Mouse (Mus musculus) hindbrain, embryonic 13.5 days (tissue): ENCODE data around the gene Nr1d2. TPM values are rescaled to one million over a fixed set of nuclear protein-coding genes. Genes with fewer than 3 reads are reported as not detected.
A peak's percentile ranks its signal among the peaks of the same experiment; 100 is the strongest.
"Not testable (repeated sequence)": the region's sequence is repeated elsewhere in the genome, so short reads cannot be mapped to it uniquely, and the experiment has no call there.

Experiments used
- ATAC-seq: fragments of 200-750 bp; cut with Nextera tagmentation; 2 replicates; pipeline ENCODE4 v1.8.0; 2017; ENCODE audit warnings: moderate TSS enrichment; ENCODE audit not compliant: low FRiP score
- H3K27ac ChIP-seq: fragments of 300-500 bp; sonication (generic); 2 replicates; pipeline ENCODE4 v1.5.1; 2015; ENCODE audit warnings: inconsistent platforms, mild to moderate bottlenecking, moderate library complexity
- H3K27me3 ChIP-seq: fragments of 300-500 bp; sonication (generic); 2 replicates; pipeline ENCODE4 v1.6.1; 2015; ENCODE audit warnings: mild to moderate bottlenecking, inconsistent platforms
- H3K36me3 ChIP-seq: fragments of 300-500 bp; sonication (generic); 2 replicates; pipeline ENCODE4 v1.6.1; 2015; ENCODE audit warnings: mild to moderate bottlenecking, inconsistent platforms
- H3K4me1 ChIP-seq: fragments of 300-500 bp; sonication (generic); replicated peaks from 2 replicates; pipeline ENCODE4 v1.6.1; 2015; ENCODE audit warnings: inconsistent platforms
- H3K4me2 ChIP-seq: fragments of 300-500 bp; sonication (generic); 2 replicates; pipeline ENCODE4 v1.6.1; 2015; ENCODE audit warnings: inconsistent platforms, mild to moderate bottlenecking, moderate library complexity
- H3K4me3 ChIP-seq: fragments of 300-500 bp; sonication (generic); 2 replicates; pipeline ENCODE4 v1.5.1; 2015; ENCODE audit warnings: mild to moderate bottlenecking, inconsistent platforms
- H3K9ac ChIP-seq: fragments of 300-500 bp; sonication (generic); 2 replicates; pipeline ENCODE4 v1.6.1; 2015; ENCODE audit warnings: mild to moderate bottlenecking, inconsistent platforms
- H3K9me3 ChIP-seq: fragments of 300-500 bp; sonication (generic); 2 replicates; pipeline ENCODE4 v1.6.1; 2016; ENCODE audit warnings: inconsistent platforms
- WGBS: fragments of 180-500 bp; shearing (Covaris S2); methylation state at CpG from one replicate; pipeline ENCODE4 v1.1.7; 2015; 5-methylcytosine and 5-hydroxymethylcytosine counted together
- polyA plus RNA-seq: library from polyadenylated mRNA; unstranded; fragments of >200 nt; fragmentation: Nextera tagmentation; extraction: Ambion mirVana; gene quantifications from 2 replicates; pipeline ENCODE4 v1.2.1, GENCODE M21; 2015

Gene Nr1d2
- polyA plus RNA-seq, 1 experiment from 2014 or later = 3.7 TPM

DNA sequence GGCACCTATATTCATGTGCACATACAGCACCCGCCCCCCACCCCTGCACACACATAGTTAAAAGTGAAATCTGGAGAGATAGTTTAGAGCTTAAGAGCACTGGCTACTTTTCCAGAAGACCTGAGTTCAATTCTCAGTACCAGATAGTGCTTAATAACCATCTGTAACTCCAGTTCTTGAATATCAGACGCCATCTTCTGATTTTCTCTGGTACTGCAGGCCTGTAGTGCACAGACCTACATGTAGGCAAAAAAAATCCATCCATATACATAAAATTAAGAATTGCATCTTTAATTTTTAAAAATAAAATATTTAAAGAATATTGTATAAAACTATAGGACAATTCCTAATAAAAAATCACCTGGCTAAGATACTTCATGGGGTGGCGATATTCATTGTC lies 22.3 kb upstream of the Nr1d2 start:
- WGBS = 89% methylated on average over 3 of the region's 3 CpGs
- H3K9ac ChIP-seq = no peak overlapping the region
- no peak overlapping the region for H3K4me3 ChIP-seq
- H3K36me3 ChIP-seq = peaks cover 25% of the 10 kb centered on the region
- no peak overlapping the region for H3K27ac ChIP-seq
- no peak overlapping the region for H3K4me2 ChIP-seq
- no peak for ATAC-seq
- H3K27me3 ChIP-seq = no peaks in the 10 kb centered on the region
- peaks cover 4% of the 10 kb centered on the region; the same call in 1 of the 2 replicates for H3K4me1 ChIP-seq
- 0 out of 2 replicates have a peak, but pooled peaks cover 5% of the 10 kb centered on the region for H3K9me3 ChIP-seq

GRCm38 (mm10) chr14:18242638-18243130 lies 3.8 kb upstream of the Nr1d2 start:
- Histone ChIP-seq H3K9me3 (no peaks in the 10 kb centered on the region), H3K4me1 (no peaks in the 10 kb centered on the region), H3K9ac (no peak overlapping the region), H3K36me3 (no peaks in the 10 kb centered on the region), H3K4me3 (no peak overlapping the region), H3K4me2 (no peak overlapping the region), H3K27me3 (no peaks in the 10 kb centered on the region), H3K27ac (no peak overlapping the region)
- WGBS = 87% methylated on average over 21 of the region's 21 CpGs
- ATAC-seq = no peak

DNA sequence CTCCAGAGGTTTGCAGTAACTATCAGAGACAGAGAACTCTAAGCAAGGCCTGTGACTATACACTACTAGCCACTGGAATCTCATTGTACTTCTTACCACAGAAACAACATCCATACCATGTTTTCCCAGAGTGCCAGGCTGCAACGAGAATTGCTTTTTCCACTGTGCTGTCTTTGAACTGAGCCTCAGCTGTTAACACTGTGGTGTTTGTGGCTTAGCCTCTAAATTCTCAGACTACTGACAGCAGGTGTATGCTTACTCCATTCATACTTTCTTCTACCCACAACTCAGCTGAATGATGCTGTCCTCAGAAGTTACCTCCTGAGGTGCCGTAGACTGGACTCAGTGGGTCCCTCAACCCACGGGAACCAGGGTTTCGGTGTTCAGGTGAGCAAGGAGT lies 2.9 kb upstream of the Nr1d2 start:
- 89% methylated on average over 4 of the region's 4 CpGs for WGBS
- no peak for ATAC-seq
- H3K4me1 ChIP-seq = no peaks in the 10 kb centered on the region
- no peak overlapping the region for H3K4me3 ChIP-seq
- no peak overlapping the region for H3K27ac ChIP-seq
- no peaks in the 10 kb centered on the region for H3K36me3 ChIP-seq
- no peaks in the 10 kb centered on the region for H3K27me3 ChIP-seq
- H3K4me2 ChIP-seq = no peak overlapping the region
- no peak overlapping the region for H3K9ac ChIP-seq
- no peaks in the 10 kb centered on the region for H3K9me3 ChIP-seq

DNA sequence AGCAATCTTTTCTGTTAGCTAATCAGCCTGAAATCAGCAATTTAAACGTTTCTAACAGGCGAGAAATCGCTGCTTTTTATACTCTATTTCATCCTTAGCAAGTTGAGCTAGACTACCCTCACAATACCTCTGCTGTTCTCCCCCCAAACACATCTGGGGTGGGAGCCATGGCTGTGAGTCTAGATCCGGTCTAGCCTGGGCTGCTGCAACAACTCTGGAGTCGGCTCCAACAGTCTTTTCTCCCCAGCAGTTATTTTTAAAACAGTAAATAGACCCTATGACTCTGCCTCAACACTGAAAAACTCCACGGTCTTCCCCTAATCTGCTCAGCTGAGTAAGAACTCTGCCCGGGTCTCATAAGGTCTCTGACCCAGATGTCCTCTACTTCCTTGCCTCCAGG lies 1.2 kb upstream of the Nr1d2 start:
- Histone ChIP-seq H3K27ac (no peak overlapping the region), H3K9me3 (no peaks in the 10 kb centered on the region), H3K4me2 (no peak overlapping the region), H3K27me3 (no peaks in the 10 kb centered on the region), H3K4me1 (no peaks in the 10 kb centered on the region), H3K36me3 (no peaks in the 10 kb centered on the region), H3K4me3 (no peak overlapping the region), H3K9ac (no peak overlapping the region)
- WGBS = 69% methylated on average over 7 of the region's 7 CpGs
- no peak for ATAC-seq

GRCm38 (mm10) chr14:18238131-18238749 lies 687 bp downstream of the Nr1d2 start:
- no peaks in the 10 kb centered on the region for H3K4me1 ChIP-seq
- peak overlapping the region; percentile 80 for H3K4me3 ChIP-seq
- peak overlapping the region; percentile 75 for H3K9ac ChIP-seq
- H3K27ac ChIP-seq = peak overlapping the region; percentile 85
- H3K4me2 ChIP-seq = peak overlapping the region; percentile 73
- peak; percentile 96 for ATAC-seq
- under 1% methylated on average over 70 of the region's 71 CpGs for WGBS
- H3K9me3 ChIP-seq = no peaks in the 10 kb centered on the region
- no peaks in the 10 kb centered on the region for H3K36me3 ChIP-seq
- no peaks in the 10 kb centered on the region for H3K27me3 ChIP-seq

DNA sequence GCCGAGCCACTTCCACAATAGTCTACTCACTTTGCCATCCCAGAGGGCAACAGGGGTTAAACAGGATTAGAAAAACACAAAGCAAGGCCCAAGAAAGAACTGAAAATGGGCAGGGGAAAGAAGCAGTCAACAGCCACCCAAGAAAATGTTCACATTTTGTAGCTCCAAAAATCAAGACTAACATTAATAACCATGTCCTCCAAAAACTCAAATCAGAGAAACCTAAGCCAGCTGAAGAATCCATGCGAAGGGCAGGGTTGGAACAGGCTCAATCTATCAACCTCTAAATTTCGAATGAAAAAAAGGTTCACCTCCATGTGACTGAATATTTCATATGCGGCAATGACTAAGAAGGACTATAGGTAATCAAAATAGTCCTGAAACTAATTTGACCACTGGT lies 1.5 kb downstream of the Nr1d2 start:
- no peaks in the 10 kb centered on the region for H3K9me3 ChIP-seq
- no peak overlapping the region for H3K9ac ChIP-seq
- no peak for ATAC-seq
- H3K4me2 ChIP-seq = peak overlapping the region; percentile 73; the same call in 1 of the 2 replicates
- no peak overlapping the region; the same call in 1 of the 2 replicates for H3K4me3 ChIP-seq
- no peaks in the 10 kb centered on the region for H3K36me3 ChIP-seq
- no peaks in the 10 kb centered on the region for H3K27me3 ChIP-seq
- WGBS = 63% methylated on average over 4 of the region's 4 CpGs
- no peaks in the 10 kb centered on the region for H3K4me1 ChIP-seq
- no peak overlapping the region for H3K27ac ChIP-seq

GRCm38 (mm10) chr14:18236496-18237235 lies 2.3 kb downstream of the Nr1d2 start:
- H3K27me3 ChIP-seq, H3K9ac ChIP-seq, ATAC-seq, H3K4me1 ChIP-seq, H3K4me2 ChIP-seq, H3K9me3 ChIP-seq, H3K4me3 ChIP-seq, H3K27ac ChIP-seq, H3K36me3 ChIP-seq: not testable (repeated sequence)
- WGBS = 84% methylated on average over 2 of the region's 2 CpGs

DNA sequence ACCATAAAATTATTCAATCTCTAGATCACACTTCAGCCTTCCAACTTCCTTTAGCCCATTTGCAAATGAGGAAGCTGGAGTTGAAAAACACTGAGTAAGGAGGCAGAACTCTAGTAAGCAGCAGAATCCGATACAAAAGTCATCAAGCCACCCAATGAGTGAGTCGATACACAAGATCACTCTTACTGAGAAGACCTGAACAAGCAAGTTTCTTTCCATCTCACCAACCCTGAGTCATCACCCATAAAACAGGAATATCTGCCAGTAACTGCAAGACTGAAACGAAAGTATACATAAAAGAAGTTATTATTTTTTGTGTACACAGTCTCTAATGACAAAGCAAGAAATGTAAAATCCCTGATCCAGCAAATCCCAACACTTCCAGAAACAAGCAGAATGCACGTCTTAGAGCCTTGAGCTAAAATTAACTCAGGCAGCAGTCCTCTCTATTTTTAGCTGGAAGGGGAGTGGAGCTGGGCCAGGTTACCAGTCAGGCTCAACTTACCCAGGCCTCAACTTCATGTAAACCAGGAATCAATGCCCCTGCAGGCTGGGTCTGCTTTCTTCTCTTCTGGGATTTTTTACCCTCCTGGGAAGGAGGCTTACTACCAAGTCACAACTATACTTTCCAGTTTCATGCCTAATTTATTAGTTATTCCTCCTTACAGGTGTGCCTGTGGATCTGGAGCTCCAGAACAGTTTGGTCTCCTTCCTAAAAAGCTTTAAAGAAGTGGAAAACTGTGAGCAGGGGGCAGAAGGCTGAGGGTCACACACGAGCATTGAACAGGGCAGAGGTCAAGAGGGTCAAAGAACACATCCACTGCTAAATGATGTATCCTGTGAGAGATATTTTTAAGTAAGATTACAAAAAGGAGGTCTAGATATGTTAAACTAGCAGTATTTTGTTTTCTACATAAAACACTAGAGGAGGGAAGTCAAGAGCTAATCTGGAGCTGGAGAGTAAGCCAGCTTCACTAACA lies 4.7 kb downstream of the Nr1d2 start:
- 62% methylated on average over 5 of the region's 5 CpGs for WGBS
- Histone ChIP-seq H3K36me3 (no peaks in the 10 kb centered on the region), H3K27ac (no peak overlapping the region), H3K4me1 (no peaks in the 10 kb centered on the region), H3K9ac (no peak overlapping the region), H3K4me3 (no peak overlapping the region), H3K9me3 (no peaks in the 10 kb centered on the region), H3K27me3 (no peaks in the 10 kb centered on the region), H3K4me2 (no peak overlapping the region)
- ATAC-seq = no peak

GRCm38 (mm10) chr14:18233076-18233475 lies 5.9 kb downstream of the Nr1d2 start:
- Histone ChIP-seq H3K27me3 (no peaks in the 10 kb centered on the region), H3K4me1 (no peaks in the 10 kb centered on the region), H3K27ac (no peak overlapping the region), H3K9ac (no peak overlapping the region), H3K4me3 (no peak overlapping the region), H3K4me2 (no peak overlapping the region), H3K9me3 (no peaks in the 10 kb centered on the region), H3K36me3 (no peaks in the 10 kb centered on the region)
- WGBS = 89% methylated on average over 2 of the region's 2 CpGs
- ATAC-seq = no peak

GRCm38 (mm10) chr14:18231866-18232265 lies 7.1 kb downstream of the Nr1d2 start:
- not testable (repeated sequence) for H3K4me3 ChIP-seq, H3K27me3 ChIP-seq, H3K27ac ChIP-seq, H3K9me3 ChIP-seq, H3K9ac ChIP-seq, H3K36me3 ChIP-seq, ATAC-seq, H3K4me1 ChIP-seq, H3K4me2 ChIP-seq
- WGBS = 97% methylated on average over 8 of the region's 8 CpGs

- ATAC-seq, H3K4me2 ChIP-seq, H3K4me1 ChIP-seq, H3K9ac ChIP-seq, H3K36me3 ChIP-seq, H3K27me3 ChIP-seq, H3K9me3 ChIP-seq, H3K27ac ChIP-seq, H3K4me3 ChIP-seq: not testable (repeated sequence)
- WGBS = 94% methylated on average over 10 of the region's 10 CpGs
Observed at GRCm38 (mm10) chr14:18229751-18230150, 9.2 kb downstream of the Nr1d2 start.

- 54% methylated on average over 11 of the region's 11 CpGs for WGBS
Observed at GRCm38 (mm10) chr14:18226181-18226580, 12.7 kb downstream of the Nr1d2 start.

More at GRCm38 (mm10) chr14:18226181-18226580, 12.7 kb downstream of the Nr1d2 start:
- not testable (repeated sequence) for ATAC-seq, H3K9ac ChIP-seq, H3K9me3 ChIP-seq, H3K4me1 ChIP-seq, H3K4me3 ChIP-seq, H3K36me3 ChIP-seq, H3K27ac ChIP-seq, H3K27me3 ChIP-seq
- 0 out of 2 replicates have a peak overlapping the region, but pooled peaks have one; percentile 21 for H3K4me2 ChIP-seq
